Mouse (Mus musculus) heart, postnatal 25 days (tissue): ENCODE results near the gene Zfp697. TPM values are rescaled to one million over a fixed set of nuclear protein-coding genes. Genes with fewer than 3 reads are reported as not detected.
"Not testable (repeated sequence)": the region's sequence is repeated elsewhere in the genome, so short reads cannot be mapped to it uniquely, and the experiment has no call there.

ENCODE experiments used
- DNase-seq: peaks from one replicate; pipeline ENCODE4 v3.0.0; 2022; ENCODE audit warnings: low spot score
- intact Hi-C: fragments of 180-260 bp; cut with DNase I; formaldehyde crosslinking; loops from one replicate; pipeline ENCODE4 v1.15.1; 2025
- total RNA-seq, 2 experiments: library from RNA; stranded (reverse); gene quantifications; 2 replicates each; pipeline ENCODE4 v1.2.3; 2021

Zfp697 gene
- total RNA-seq = 1 to 10 TPM; 5.6 to 6.8 TPM

- intact Hi-C loops = loop anchor here (5.0 kb wide), 1 partner anchor 35 kb away; no protein-coding TSS in a partner anchor
- peak; percentile 60 for DNase-seq
These were observed at the start of gene Zfp697 for GRCm38 (mm10) chr3:98382246-98382939. Zfp697 (plus strand) TSS chr3:98382461.

- intact Hi-C loops = no loop called here
- no peak for DNase-seq
These were observed 48.3 kb upstream of the Zfp697 start for GRCm38 (mm10) chr3:98334010-98334409.

DNA sequence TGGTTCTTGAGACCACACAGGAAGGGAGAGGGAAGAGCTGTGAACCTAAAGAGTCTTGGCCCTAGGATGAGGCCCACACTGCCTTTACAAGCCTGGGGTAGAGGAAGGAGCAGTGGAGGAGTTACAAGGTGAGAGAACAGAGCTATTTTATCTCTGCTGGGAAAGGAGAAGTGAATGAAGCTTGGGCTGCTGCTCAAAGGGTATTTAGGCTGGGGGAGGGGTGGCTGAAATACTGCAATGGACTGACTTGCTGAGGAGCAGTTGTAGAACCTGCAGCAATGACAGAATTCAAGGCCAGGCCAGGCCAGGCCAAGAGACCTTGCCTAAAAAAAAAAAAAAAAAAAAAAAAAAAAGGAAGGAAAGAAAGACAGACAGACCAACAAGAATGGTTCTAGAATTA, 46.9 kb upstream of the Zfp697 start:
- intact Hi-C loops = no loop called here
- no peak for DNase-seq

GRCm38 (mm10) chr3:98335886-98336285, 46.4 kb upstream of the Zfp697 start:
- DNase-seq = no peak
- intact Hi-C loops = no loop called here

- DNase-seq = no peak
- intact Hi-C loops = no loop called here
These were observed 45.3 kb upstream of the Zfp697 start for GRCm38 (mm10) chr3:98336661-98337654.

DNA sequence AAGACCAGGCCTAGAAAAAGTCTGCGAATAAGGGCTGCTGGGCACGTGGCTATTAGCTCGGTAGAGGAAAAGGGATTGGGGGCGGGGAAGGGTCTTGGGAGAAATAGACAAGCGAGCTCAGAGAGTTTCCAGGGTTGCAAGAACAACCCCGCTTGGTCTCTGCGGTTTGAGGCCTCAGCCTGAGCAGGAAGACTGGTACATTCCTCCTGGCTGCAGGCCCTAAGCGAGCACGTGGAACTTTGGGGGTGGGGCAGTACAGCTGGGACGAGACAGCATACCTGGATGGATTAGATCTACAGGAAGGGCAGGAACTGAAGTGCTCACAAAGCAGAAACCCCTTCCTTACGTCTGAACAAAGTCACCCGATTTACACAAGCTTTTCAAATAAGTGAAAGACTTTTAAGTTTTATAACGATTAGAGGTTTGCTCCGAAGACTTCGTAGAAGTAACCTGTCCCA, 43.6 kb upstream of the Zfp697 start:
- intact Hi-C loops = no loop called here
- DNase-seq = no peak

- peak; percentile 24 for DNase-seq
- intact Hi-C loops = no loop called here
These were observed 43.1 kb upstream of the Zfp697 start for GRCm38 (mm10) chr3:98339097-98339705.

- peak; percentile 26 for DNase-seq
- intact Hi-C loops = not testable (repeated sequence)
These were observed 42.6 kb upstream of the Zfp697 start, which contains the start of gene Phgdh for GRCm38 (mm10) chr3:98339706-98340109. Phgdh (minus strand) TSS chr3:98339990.

DNA sequence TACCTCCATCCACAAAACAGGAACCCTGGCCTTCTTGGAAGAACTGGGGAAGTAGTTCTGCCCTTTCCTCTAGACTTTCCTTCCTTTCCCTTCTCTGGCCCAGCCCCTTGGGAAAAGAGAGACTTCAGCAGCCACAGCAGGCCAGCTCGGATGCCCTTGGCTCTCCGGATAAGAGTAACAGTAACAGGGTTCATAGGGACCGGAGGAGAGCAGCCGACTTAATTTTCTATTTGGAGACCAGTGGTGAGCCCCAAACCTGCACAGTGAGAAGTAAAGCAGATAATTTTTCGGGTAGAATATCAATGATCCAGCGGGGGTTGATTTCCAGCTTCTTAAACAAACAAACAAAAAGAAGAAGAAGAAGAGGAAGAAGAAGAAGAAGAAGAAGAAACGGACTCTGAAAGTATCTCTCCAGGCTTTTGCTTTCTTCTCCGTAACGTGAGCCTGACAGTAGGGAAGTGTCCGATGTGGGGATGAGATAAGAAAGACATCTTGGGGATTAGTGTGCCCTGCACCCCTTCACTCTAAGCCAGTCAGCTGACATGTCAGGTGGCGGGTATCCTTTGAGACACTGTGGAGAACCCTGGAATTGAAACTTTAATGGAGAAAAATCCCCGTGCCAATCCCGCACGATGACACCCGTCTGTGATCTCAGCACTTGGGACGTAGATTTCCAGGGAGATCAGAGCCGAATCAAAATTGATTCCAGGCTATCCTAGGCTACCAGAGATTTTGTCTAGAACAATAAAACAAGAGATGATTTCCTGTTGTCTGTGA, 41.3 kb upstream of the Zfp697 start:
- intact Hi-C loops = no loop called here
- no peak for DNase-seq

- no peak for DNase-seq
- intact Hi-C loops = no loop called here
These were observed 39.0 kb upstream of the Zfp697 start for GRCm38 (mm10) chr3:98343235-98343634.

- intact Hi-C loops = no loop called here
- no peak for DNase-seq
These were observed 34.2 kb upstream of the Zfp697 start for GRCm38 (mm10) chr3:98348106-98348505.

DNA sequence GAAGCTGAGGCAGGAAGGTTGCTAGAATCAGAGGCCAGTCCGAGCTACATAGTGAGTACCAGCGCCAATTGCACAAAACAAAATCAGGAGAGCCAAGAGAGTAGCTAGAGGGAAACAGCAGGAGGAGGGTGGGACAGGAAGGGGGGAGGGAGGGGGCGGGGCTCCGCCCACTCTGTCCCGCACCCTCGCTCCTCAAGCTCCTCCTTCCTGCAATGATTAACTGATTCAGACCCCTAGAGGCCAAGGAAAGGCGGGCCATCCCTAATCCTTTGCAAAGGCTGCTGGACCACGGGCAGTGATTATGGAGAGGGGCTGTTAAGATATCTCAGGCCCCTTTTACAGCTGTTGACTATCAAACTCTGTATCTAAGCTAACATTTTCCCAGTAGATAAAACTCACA, 33.6 kb upstream of the Zfp697 start:
- DNase-seq = no peak
- intact Hi-C loops = no loop called here

DNA sequence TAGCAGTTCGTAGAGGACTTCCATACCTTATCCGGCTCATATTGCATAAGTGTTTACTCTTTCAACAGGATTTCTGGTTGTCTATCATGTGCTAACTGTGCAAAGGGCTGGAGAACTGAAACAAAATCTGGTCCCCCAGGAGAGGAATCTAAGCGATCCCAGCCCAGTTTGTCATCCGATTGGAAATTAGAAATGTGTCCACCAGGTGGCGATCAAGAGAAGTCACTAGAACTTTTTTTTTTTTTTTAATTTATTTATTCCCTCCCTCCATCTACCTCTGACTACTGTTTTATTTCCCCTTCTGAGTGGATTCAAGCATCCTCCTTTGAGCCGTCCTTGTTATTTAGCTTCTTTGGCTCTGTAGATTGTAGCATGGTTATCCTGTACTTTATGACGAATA, 28.4 kb upstream of the Zfp697 start:
- peak; percentile 4 for DNase-seq
- intact Hi-C loops = no loop called here

DNA sequence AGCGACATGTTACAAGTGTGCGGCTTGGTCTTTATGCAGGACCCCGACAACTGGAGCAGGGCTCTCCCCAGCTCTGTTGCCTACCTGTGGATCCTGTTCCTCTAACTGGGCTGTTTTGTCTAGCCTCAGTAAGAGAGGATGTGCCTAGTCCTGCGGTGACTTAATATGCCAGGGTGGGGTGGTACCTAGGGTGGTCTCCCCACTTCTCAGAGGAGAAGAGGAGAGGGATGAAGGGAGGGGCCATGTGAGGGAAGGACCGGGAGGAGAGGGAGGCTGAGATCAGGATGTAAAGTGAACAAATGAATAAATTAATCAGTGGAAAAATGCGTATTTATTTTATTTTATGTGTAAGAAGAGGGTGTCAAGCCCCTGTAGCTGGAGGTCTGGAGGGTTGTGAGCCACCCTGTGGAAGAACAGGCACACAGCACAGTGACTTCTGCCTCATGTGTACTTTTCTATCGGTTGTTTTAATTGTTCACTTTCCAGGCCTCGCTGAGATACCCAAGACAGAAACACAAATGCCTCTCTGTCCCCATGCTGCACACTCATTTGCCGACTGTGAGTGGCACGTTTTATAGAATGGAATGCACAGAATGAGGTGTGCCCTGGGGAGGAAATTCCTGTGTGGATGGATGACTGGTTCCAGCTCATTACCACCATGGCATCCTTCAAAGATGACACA, 26.8 kb upstream of the Zfp697 start:
- no peak for DNase-seq
- intact Hi-C loops = no loop called here

DNA sequence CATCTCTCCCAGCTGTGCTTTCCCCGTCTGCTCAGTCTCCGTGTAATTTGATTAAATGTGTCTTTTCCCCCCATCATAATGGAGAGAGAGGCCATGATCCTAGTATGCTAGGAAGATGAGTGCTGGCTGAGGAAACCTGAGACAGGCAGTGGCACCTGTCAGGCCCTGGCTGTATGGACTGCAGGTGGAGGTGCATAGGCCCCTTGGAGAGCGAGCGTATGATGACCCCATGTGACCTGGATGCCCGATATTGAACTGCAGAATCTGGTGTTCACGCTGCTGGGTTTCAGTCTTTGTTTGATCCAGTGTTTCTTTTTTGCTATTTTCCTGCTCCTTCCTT, 26.3 kb upstream of the Zfp697 start:
- intact Hi-C loops = no loop called here
- DNase-seq = no peak

GRCm38 (mm10) chr3:98356632-98357370, 25.5 kb upstream of the Zfp697 start:
- DNase-seq = no peak
- intact Hi-C loops = no loop called here

DNA sequence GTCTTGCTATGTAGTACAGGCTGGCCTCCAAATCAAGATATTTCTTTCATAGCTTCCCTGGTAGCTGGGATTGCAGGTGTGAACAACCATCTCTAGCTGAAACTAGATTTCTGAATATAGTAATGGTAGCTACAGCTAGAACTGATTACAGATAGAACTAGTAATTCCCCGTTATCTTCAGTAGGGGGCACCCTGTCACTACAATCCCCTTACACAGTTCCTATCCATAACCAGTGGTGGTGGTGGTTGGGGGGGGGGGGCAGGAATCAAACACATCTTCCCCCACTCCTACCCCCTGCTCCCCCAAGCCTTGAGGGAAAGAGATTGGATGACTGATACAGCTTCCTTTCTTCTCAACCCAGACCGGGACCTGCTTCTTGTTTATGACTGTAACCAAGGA, 19.5 kb upstream of the Zfp697 start:
- no peak for DNase-seq

GRCm38 (mm10) chr3:98366086-98366485, 16.2 kb upstream of the Zfp697 start:
- no peak for DNase-seq
- intact Hi-C loops = no loop called here

More for the DNA sequence above, 19.5 kb upstream of the Zfp697 start:
- intact Hi-C loops = loop anchor here (2.0 kb wide), 1 partner anchor 80 kb away; no protein-coding TSS in a partner anchor
